Mouse (Mus musculus): ENCODE data around the gene Inpp5f. TPM values are rescaled to one million over a fixed set of nuclear protein-coding genes. Genes with fewer than 3 reads are reported as not detected.

The Inpp5f gene
- total RNA-seq, 2 experiments from 2014 or later: 5.1 to 5.8 TPM

- intact Hi-C loops (cut with DNase I): no loop called here
- peak; percentile 60 for DNase-seq (ENCODE audit: low spot score)
Observed at GRCm38 (mm10) chr7:128724761-128725160, 113.6 kb downstream of the Inpp5f start.

DNA sequence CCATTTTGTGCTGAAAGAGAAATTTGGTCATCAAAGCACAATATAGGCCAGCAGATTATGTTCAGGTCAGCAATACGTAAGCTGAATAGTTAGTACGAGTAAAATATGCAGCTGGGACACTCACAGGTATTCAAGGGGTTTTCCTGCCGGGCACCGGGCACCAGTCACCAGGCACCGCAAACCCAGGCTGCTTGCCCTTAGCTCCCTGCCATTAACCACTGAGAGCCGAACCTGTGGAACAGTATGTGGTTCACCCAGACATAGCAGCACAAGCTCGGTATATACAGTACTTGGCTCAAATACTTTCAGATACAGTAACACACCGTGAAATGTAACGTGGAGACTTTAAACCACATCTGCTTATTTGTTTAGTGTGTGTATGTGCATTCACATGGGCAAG is 114.1 kb downstream of the Inpp5f start:
- intact Hi-C loops (cut with DNase I): no loop called here
- DNase-seq (ENCODE audit: low spot score): no peak

DNA sequence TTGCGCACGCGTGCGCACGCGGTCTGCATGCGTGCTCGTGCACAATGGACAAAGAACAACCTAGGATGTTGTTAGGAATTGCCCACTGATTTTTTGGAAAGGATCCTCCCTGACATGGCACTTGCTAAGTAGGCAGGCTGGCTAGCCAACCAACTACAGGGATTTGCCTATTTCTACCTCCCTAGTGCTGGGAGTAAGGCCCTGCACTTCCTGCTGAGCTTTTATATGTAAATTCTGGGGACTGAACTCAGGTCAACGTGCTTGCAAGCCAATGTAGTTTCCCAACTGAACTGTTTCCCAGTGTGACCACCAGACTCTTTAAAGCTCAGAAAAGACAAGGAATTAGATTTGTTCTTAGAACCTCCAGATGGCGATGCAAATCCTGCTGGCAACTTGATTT is 115.9 kb downstream of the Inpp5f start:
- no peak for DNase-seq (ENCODE audit: low spot score)
- intact Hi-C loops (cut with DNase I): no loop called here

GRCm38 (mm10) chr7:128727701-128728100 is 116.6 kb downstream of the Inpp5f start:
- no peak for DNase-seq (ENCODE audit: low spot score)
- intact Hi-C loops (cut with DNase I): no loop called here

DNA sequence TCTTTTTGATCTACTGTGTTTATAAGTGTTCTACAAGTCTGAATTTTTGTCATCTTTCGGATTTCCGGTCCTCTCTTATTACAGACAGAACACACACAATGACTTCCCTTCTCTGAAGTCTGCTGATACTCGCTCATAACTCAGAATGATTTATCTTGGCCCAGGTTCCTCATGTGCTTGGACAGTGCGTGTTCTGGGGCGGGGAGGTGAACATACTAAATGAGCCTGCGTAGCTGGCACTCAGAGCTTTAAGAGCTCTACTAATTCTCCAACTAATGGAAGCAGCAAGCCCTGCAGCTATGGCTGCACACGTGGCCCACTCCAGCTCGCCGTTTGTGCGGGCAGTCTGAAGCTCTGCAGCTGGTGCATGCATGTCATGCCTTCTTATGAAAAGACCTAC is 117.6 kb downstream of the Inpp5f start:
- intact Hi-C loops (cut with DNase I): no loop called here
- DNase-seq (ENCODE audit: low spot score): no peak

GRCm38 (mm10) chr7:128731585-128731984 is 120.5 kb downstream of the Inpp5f start:
- DNase-seq (ENCODE audit: low spot score): no peak
- intact Hi-C loops (cut with DNase I): no loop called here

- no peak for DNase-seq (ENCODE audit: low spot score)
- intact Hi-C loops (cut with DNase I): no loop called here
Observed at GRCm38 (mm10) chr7:128738041-128738440, 126.9 kb downstream of the Inpp5f start.

- intact Hi-C loops (cut with DNase I): no loop called here
- DNase-seq (ENCODE audit: low spot score): no peak
Observed at GRCm38 (mm10) chr7:128739116-128739461, 128.0 kb downstream of the Inpp5f start.

GRCm38 (mm10) chr7:128739462-128740277 is 128.5 kb downstream of the Inpp5f start:
- DNase-seq (ENCODE audit: low spot score): peak; percentile 27
- intact Hi-C loops (cut with DNase I): no loop called here

DNA sequence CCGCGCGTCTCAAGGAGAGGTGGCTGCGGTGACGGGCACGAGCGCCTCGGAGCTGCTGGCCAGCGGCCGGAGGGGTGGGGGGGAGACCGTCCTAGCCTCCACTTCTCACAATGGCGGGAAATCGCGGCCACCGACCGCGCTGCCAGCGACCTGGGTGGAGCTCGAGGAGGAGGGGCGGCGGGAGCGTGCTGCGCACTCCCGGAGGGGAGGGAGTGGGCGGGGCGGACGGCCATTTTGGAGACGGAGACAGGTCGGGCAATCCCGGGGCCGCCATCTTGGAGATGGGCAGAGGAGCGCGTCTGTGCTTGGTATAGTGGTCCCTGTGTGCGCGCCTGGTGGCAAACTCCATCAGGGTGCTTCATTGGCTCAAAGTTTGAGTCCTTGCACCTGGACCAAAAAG is 129.2 kb downstream of the Inpp5f start, which contains the start of gene Mcmbp:
TSS of gene Mcmbp (minus strand) at position 162 of the 400 bp plus-strand sequence.
- DNase-seq (ENCODE audit: low spot score): peak; percentile 92
- intact Hi-C loops (cut with DNase I): no loop called here

DNA sequence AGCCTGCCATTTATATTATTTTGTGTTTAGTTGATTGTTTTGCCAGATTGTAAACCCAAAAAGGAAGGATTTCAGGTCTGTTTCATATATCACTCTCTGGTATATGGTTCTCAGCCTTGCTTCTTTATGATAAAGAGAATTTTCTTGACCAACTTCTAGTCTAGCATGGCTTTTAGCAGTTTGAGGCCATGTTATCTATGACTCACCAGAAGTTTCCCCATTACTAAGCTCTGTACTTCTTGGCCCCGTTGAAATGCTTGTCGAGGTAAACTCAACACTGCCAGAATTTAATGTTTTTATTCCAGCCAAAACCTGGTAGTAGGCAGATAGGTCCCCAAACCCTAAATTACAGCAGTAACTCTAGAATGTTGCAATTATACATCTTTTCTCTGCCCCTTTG is 132.8 kb downstream of the Inpp5f start:
- intact Hi-C loops (cut with DNase I): no loop called here
- DNase-seq (ENCODE audit: low spot score): no peak

GRCm38 (mm10) chr7:128744684-128745485 is 133.8 kb downstream of the Inpp5f start, which contains the start of gene Sec23ip:
Sec23ip (plus strand) TSS chr7:128744943.
- peak; percentile 97 for DNase-seq (ENCODE audit: low spot score)
- intact Hi-C loops (cut with DNase I): no loop called here

Other genes starting within 250 kb of the Inpp5f start
- 10 to 100 TPM; 10.7 to 11.8 TPM for gene Rgs10, start 192.6 kb upstream of the Inpp5f start, total RNA-seq (2021)
- 10 to 100 TPM; 42.0 to 45.4 TPM for gene Tial1, start 149.6 kb upstream of the Inpp5f start, total RNA-seq (2021)
- 100 to 1,000 TPM; 220 to 262 TPM for gene Bag3, start 87.7 kb upstream of the Inpp5f start, total RNA-seq (2021)
- gene Mcmbp, start 129.2 kb downstream of the Inpp5f start, total RNA-seq (2021): 10 to 100 TPM; 24.4 to 27.5 TPM
- 10 to 100 TPM; 27.2 to 28.7 TPM for gene Sec23ip, start 133.6 kb downstream of the Inpp5f start, total RNA-seq (2021)

All from heart, postnatal 25 days (tissue).